Mouse (Mus musculus): ENCODE measurements around the gene Fcgr1. TPM values are rescaled to one million over a fixed set of nuclear protein-coding genes. Genes with fewer than 3 reads are reported as not detected.
"Not testable (repeated sequence)": the region's sequence is repeated elsewhere in the genome, so short reads cannot be mapped to it uniquely, and the experiment has no call there.

The Fcgr1 gene
- polyA plus RNA-seq, 1 experiment from 2014 or later: 2.3 TPM

DNA sequence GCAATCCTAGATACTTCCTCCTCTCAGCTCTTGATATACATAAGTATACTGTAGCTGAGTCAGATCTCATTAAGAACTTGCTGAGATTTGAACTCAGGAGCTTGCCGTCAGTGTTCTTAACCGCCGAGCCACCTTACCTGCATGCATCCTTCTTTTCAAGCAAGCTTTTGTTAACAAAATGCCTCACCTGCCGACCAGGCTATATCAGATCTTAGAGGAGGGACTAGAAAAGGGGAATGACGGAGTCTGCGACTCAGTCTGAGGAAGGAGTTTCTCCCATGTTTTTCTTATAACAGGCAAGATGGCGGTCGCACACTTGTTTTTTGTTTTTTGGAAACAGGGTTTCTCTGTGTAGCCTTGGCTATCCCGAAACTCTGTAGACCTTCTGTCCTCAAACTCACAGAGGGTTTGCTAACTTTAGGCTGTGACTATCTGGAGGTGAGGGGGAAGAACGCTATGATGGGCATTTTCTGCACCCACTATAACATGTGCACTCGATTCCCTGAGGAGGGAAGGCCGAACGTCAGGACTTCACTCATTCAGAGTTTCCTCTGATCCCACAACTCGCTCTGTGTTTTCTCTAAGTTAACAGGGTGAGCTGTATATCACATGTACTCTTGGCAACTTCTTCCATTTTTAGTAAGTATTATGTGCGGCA is 35.1 kb upstream of the Fcgr1 start:
- Histone ChIP-seq H3K9me3 (ENCODE audit: control insufficient read depth, low read length) (no peaks in the 10 kb centered on the region), H3K9ac (ENCODE audit: low read length) (no peak overlapping the region), H3K36me3 (ENCODE audit: control insufficient read depth, insufficient read depth, low read length) (no peaks in the 10 kb centered on the region), H3K4me1 (replicated peaks; ENCODE audit: control insufficient read depth, insufficient read depth, low read length) (peaks cover under 1% of the 10 kb centered on the region; the same call in 1 of the 2 replicates), H3K4me2 (ENCODE audit: low read depth, low read length) (no peak overlapping the region), H3K4me3 (ENCODE audit: low read length) (no peak overlapping the region), H3K27me3 (ENCODE audit: control insufficient read depth, insufficient read depth, low read depth, low read length) (peaks cover 73% of the 10 kb centered on the region), H3K27ac (ENCODE audit: low read length) (no peak overlapping the region)
- ATAC-seq (ENCODE audit: low read depth): no peak
- WGBS: 15% methylated on average over 15 of the region's 15 CpGs

DNA sequence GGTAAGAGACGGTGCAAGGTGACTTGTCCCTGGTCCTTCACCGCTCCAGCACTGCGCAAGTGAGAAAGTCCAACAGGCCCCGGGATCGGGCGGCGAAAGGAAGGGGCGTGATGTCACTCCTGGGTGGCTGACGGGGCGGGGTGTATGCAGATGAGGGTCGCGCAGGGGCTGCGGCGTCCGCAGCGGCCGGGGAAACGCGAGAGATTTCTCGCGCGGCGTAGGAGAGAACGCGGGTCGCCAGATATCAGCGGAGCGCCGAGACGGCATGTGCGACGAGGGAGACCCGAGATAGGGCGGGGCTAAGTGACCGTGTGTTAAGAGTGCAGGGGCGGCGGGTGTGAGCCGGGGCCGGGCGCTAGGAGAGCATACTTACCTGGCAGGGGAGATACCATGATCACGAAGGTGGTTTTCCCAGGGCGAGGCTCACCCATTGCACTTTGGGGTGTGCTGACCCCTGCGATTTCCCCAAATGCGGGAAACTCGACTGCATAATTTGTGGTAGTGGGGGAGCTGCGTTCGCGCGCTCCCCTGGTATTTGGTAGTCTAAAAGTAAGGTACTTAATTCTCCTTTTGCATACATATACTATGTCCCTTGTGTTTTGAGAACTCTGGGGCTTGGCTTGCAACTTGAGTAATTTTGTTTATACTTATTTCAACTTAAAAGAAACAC is 34.4 kb upstream of the Fcgr1 start:
- peak overlapping the region; percentile 59 for H3K4me2 ChIP-seq (ENCODE audit: low read depth, low read length)
- H3K27me3 ChIP-seq (ENCODE audit: control insufficient read depth, insufficient read depth, low read depth, low read length): peaks cover 74% of the 10 kb centered on the region
- ATAC-seq (ENCODE audit: low read depth): peak; percentile 95
- under 1% methylated on average over 43 of the region's 49 CpGs for WGBS
- not testable (repeated sequence) for H3K4me1 ChIP-seq (replicated peaks; ENCODE audit: control insufficient read depth, insufficient read depth, low read length); H3K9me3 ChIP-seq (ENCODE audit: control insufficient read depth, low read length); H3K9ac ChIP-seq (ENCODE audit: low read length); H3K27ac ChIP-seq (ENCODE audit: low read length); H3K36me3 ChIP-seq (ENCODE audit: control insufficient read depth, insufficient read depth, low read length)
- peak overlapping the region; percentile 46 for H3K4me3 ChIP-seq (ENCODE audit: low read length)

DNA sequence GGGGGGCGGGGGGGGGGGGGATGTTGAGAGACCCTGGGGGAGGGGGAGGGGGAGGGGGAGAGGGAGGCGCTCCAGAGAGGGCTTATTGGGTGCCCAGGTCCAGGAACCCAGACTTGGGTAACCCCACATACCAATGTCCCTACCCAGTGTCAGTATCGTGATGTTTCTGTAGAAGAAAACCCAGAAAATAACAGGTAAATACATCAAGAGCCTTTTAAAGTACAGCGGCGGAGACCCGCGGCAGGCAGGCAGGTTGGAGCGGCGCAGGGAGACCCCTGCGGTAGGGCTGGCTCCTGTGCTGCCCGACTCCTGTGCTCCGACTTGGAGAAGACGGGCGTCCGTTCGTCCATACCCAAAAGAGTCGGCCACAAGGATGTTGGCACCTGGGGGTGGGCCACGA is 33.9 kb upstream of the Fcgr1 start:
- no peak overlapping the region for H3K27ac ChIP-seq (ENCODE audit: low read length)
- peak overlapping the region; percentile 59 for H3K4me2 ChIP-seq (ENCODE audit: low read depth, low read length)
- no peaks in the 10 kb centered on the region for H3K4me1 ChIP-seq (replicated peaks; ENCODE audit: control insufficient read depth, insufficient read depth, low read length)
- no peaks in the 10 kb centered on the region for H3K36me3 ChIP-seq (ENCODE audit: control insufficient read depth, insufficient read depth, low read length)
- ATAC-seq (ENCODE audit: low read depth): 0 out of 2 replicates have a peak, but pooled peaks have one; percentile 8
- H3K9ac ChIP-seq (ENCODE audit: low read length): no peak overlapping the region
- H3K4me3 ChIP-seq (ENCODE audit: low read length): peak overlapping the region; percentile 46
- no peaks in the 10 kb centered on the region for H3K9me3 ChIP-seq (ENCODE audit: control insufficient read depth, low read length)
- 1% methylated on average over 11 of the region's 18 CpGs for WGBS
- H3K27me3 ChIP-seq (ENCODE audit: control insufficient read depth, insufficient read depth, low read depth, low read length): peaks cover 70% of the 10 kb centered on the region

DNA sequence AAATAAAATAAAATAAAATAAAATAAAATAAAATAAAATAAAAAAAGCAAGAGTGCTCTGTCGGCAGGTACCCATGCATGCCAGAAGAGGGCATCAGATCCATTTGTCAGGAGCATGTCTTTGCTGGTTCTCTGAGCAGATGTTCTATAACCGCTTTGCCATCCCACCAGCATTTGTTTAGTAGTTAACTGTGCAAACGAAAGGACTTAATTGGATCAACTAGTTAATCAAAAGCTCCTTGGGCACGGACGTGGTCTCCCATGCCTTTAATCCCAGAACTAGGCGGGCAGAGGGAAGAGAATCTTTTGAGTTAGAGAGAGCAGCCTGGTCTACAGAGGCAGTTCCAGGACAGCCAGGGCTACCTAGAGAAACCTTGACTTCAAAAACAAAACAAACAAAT is 33.4 kb upstream of the Fcgr1 start:
- peaks cover 70% of the 10 kb centered on the region for H3K27me3 ChIP-seq (ENCODE audit: control insufficient read depth, insufficient read depth, low read depth, low read length)
- no peak overlapping the region for H3K27ac ChIP-seq (ENCODE audit: low read length)
- ATAC-seq (ENCODE audit: low read depth): no peak
- H3K9me3 ChIP-seq (ENCODE audit: control insufficient read depth, low read length): no peaks in the 10 kb centered on the region
- WGBS: 1% methylated on average over 6 of the region's 6 CpGs
- no peak overlapping the region for H3K4me2 ChIP-seq (ENCODE audit: low read depth, low read length)
- no peaks in the 10 kb centered on the region for H3K36me3 ChIP-seq (ENCODE audit: control insufficient read depth, insufficient read depth, low read length)
- H3K4me1 ChIP-seq (replicated peaks; ENCODE audit: control insufficient read depth, insufficient read depth, low read length): no peaks in the 10 kb centered on the region
- H3K9ac ChIP-seq (ENCODE audit: low read length): no peak overlapping the region
- H3K4me3 ChIP-seq (ENCODE audit: low read length): no peak overlapping the region

DNA sequence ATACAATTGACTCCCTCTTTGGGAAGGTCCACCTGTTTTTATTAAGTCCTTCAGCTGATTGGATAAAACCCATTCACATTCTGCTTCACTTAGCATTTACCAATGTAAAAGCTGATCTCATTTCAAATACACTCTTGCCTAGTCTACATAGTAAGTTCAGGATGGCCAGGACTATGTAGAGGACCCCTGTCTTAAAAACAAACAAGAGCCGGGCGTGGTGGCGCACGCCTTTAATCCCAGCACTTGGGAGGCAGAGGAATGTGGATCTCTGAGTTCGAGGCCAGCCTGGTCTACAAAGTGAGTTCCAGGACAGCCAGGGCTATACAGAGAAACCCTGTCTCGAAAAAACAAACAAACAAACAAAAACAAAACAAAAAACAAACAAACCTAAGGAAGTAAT is 30.0 kb upstream of the Fcgr1 start:
- peaks cover 48% of the 10 kb centered on the region for H3K27me3 ChIP-seq (ENCODE audit: control insufficient read depth, insufficient read depth, low read depth, low read length)
- not testable (repeated sequence) for H3K4me2 ChIP-seq (ENCODE audit: low read depth, low read length); H3K27ac ChIP-seq (ENCODE audit: low read length); H3K4me3 ChIP-seq (ENCODE audit: low read length); ATAC-seq (ENCODE audit: low read depth); H3K36me3 ChIP-seq (ENCODE audit: control insufficient read depth, insufficient read depth, low read length); H3K9ac ChIP-seq (ENCODE audit: low read length); H3K4me1 ChIP-seq (replicated peaks; ENCODE audit: control insufficient read depth, insufficient read depth, low read length); H3K9me3 ChIP-seq (ENCODE audit: control insufficient read depth, low read length)
- WGBS: 47% methylated on average over 6 of the region's 6 CpGs

DNA sequence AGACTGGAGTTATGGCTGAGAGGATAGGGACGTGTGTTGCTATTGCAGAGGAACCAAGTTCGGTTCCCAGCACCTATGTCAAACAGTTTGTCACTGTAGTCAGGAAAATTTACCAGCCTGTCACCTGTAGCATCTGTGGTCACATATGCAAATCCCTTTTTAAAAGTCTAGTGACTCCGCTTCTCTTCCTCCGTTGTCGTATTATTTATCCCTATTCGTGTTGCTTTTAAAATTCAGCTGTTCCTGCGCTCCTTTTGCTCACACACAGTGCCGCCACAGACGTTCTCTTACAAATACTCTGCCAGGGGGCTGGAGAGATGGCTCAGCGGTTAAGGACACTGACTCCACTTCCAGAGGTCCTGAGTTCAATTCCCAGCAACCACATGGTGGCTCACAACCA is 28.8 kb upstream of the Fcgr1 start:
- H3K4me2 ChIP-seq (ENCODE audit: low read depth, low read length): no peak overlapping the region
- no peak overlapping the region for H3K4me3 ChIP-seq (ENCODE audit: low read length)
- no peak overlapping the region for H3K9ac ChIP-seq (ENCODE audit: low read length)
- H3K9me3 ChIP-seq (ENCODE audit: control insufficient read depth, low read length): no peaks in the 10 kb centered on the region
- 20% methylated on average over 10 of the region's 10 CpGs for WGBS
- ATAC-seq (ENCODE audit: low read depth): no peak
- peaks cover 43% of the 10 kb centered on the region for H3K27me3 ChIP-seq (ENCODE audit: control insufficient read depth, insufficient read depth, low read depth, low read length)
- H3K4me1 ChIP-seq (replicated peaks; ENCODE audit: control insufficient read depth, insufficient read depth, low read length): no peaks in the 10 kb centered on the region
- no peaks in the 10 kb centered on the region for H3K36me3 ChIP-seq (ENCODE audit: control insufficient read depth, insufficient read depth, low read length)
- H3K27ac ChIP-seq (ENCODE audit: low read length): no peak overlapping the region

DNA sequence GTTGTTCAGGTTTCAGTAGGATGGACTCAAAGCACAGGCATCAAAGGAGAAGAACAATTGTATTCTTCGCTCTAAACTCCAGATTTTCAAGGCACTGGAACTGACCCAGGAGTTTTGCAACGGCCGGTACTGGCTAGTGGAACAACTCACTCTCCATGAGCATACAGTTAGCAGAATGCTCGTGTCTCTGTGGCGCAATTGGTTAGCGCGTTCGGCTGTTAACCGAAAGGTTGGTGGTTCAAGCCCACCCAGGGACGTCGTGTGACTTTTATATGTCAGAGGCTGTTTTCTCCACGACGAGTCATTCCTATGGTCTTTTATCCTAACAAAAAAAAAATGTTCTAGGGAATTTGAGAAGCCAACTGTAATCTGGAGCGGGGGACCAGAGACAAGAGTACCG is 28.1 kb upstream of the Fcgr1 start:
- Histone ChIP-seq H3K4me3 (ENCODE audit: low read length) (no peak overlapping the region), H3K27me3 (ENCODE audit: control insufficient read depth, insufficient read depth, low read depth, low read length) (peaks cover 38% of the 10 kb centered on the region)
- ATAC-seq (ENCODE audit: low read depth): no peak

DNA sequence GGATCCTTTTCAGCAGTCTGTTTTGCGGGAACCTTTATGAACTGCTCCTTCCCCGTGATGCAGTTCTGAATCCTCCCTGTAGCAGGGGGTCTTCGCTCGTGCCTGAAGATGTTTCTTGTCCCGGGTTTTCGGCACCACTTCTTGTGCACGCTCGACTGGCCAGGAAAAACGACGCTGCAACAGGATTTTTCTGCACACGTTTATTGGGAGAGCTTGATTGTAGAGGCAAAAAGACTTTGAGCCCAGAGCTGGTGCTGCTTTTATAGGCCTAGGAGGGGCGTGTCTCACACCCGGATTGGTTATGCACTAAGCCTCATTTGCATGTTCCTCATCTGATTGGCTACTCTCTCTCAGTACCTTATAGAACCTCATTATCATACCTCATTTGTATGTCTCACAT is 26.2 kb upstream of the Fcgr1 start:
- H3K4me1 ChIP-seq (replicated peaks; ENCODE audit: control insufficient read depth, insufficient read depth, low read length); H3K36me3 ChIP-seq (ENCODE audit: control insufficient read depth, insufficient read depth, low read length); H3K9ac ChIP-seq (ENCODE audit: low read length); H3K9me3 ChIP-seq (ENCODE audit: control insufficient read depth, low read length); H3K27ac ChIP-seq (ENCODE audit: low read length); ATAC-seq (ENCODE audit: low read depth); H3K4me3 ChIP-seq (ENCODE audit: low read length); H3K4me2 ChIP-seq (ENCODE audit: low read depth, low read length): not testable (repeated sequence)
- 89% methylated on average over 11 of the region's 13 CpGs for WGBS
- H3K27me3 ChIP-seq (ENCODE audit: control insufficient read depth, insufficient read depth, low read depth, low read length): peaks cover 25% of the 10 kb centered on the region

More for the DNA sequence above, 28.1 kb upstream of the Fcgr1 start:
- no peaks in the 10 kb centered on the region for H3K36me3 ChIP-seq (ENCODE audit: control insufficient read depth, insufficient read depth, low read length)
- no peak overlapping the region for H3K27ac ChIP-seq (ENCODE audit: low read length)
- 16% methylated on average over 15 of the region's 15 CpGs for WGBS
- H3K4me1 ChIP-seq (replicated peaks; ENCODE audit: control insufficient read depth, insufficient read depth, low read length): no peaks in the 10 kb centered on the region
- no peak overlapping the region for H3K9ac ChIP-seq (ENCODE audit: low read length)
- no peak overlapping the region for H3K4me2 ChIP-seq (ENCODE audit: low read depth, low read length)
- H3K9me3 ChIP-seq (ENCODE audit: control insufficient read depth, low read length): no peaks in the 10 kb centered on the region

DNA sequence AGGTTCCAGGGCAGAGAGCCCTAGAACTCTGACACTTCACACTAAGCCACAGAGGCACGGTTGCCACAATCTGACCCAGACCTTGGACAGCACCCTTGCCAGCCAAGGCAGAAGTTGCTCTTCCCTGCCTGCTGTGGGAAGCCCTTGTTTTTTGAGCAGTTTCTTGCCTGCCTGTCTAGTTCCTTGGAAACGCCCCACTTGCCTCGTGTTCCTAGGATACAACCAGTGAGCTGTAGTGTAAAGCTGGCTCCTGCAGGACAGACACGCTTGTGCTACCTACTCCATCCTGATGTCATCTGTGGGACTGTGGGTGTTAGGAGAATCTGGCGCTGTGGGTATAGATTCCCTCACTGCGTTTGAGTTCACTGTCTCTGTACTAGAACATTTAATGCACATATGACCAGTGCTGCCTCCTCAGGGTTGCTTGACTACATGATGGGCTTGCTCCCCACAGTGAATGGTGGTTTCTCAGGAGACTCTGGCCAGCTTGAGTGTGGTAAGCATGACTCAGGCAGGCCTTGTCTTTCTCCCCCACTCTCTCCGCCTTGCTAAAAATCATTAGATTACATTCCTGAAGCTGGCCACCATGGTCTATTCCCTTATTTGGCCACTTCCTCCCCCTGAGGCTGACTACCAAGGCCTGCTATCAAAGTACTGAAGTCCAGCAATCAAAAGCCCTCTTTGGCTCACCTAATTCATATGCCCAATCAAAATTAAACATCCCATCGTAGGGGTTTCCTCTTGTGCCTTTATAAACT is 18.8 kb upstream of the Fcgr1 start:
- H3K4me1 ChIP-seq (replicated peaks; ENCODE audit: control insufficient read depth, insufficient read depth, low read length): no peaks in the 10 kb centered on the region
- H3K9ac ChIP-seq (ENCODE audit: low read length): no peak overlapping the region
- WGBS: 51% methylated on average over 8 of the region's 8 CpGs
- H3K27me3 ChIP-seq (ENCODE audit: control insufficient read depth, insufficient read depth, low read depth, low read length): no peaks in the 10 kb centered on the region
- no peak overlapping the region for H3K4me2 ChIP-seq (ENCODE audit: low read depth, low read length)
- ATAC-seq (ENCODE audit: low read depth): no peak
- H3K36me3 ChIP-seq (ENCODE audit: control insufficient read depth, insufficient read depth, low read length): no peaks in the 10 kb centered on the region
- H3K4me3 ChIP-seq (ENCODE audit: low read length): no peak overlapping the region
- H3K27ac ChIP-seq (ENCODE audit: low read length): no peak overlapping the region
- H3K9me3 ChIP-seq (ENCODE audit: control insufficient read depth, low read length): no peaks in the 10 kb centered on the region
